Mouse (Mus musculus): ENCODE measurements around the gene Spata48.

- TF ChIP-seq CTCF (IDR thresholded peaks at IDR 0.05; ENCODE audit: borderline replicate concordance, insufficient read depth, low read depth, low read length) (no peak), POLR2A (IDR thresholded peaks at IDR 0.05; ENCODE audit: borderline replicate concordance, insufficient read depth, low read length) (no peak)
These were observed 38.0 kb downstream of the Spata48 start for GRCm38 (mm10) chr11:11499944-11500343.
